Mouse (Mus musculus) forebrain, embryonic 16.5 days (tissue): ENCODE results near the gene Gm960. TPM values are rescaled to one million over a fixed set of nuclear protein-coding genes. Genes with fewer than 3 reads are reported as not detected.

Experiments used
- ATAC-seq: fragments of 200-750 bp; cut with Nextera tagmentation; 2 replicates; pipeline ENCODE4 v1.8.0; 2017; ENCODE audit warnings: mild to moderate bottlenecking, moderate library complexity
- H3K27ac ChIP-seq: fragments of 300-500 bp; sonication (generic); 2 replicates; pipeline ENCODE4 v1.5.1; 2014; ENCODE audit warnings: low read length, control low read depth
- H3K27me3 ChIP-seq: fragments of 300-500 bp; sonication (generic); replicated peaks from 2 replicates; pipeline ENCODE4 v1.6.1; 2014; ENCODE audit warnings: low read length; ENCODE audit not compliant: control insufficient read depth, insufficient read depth
- H3K36me3 ChIP-seq: fragments of 300-500 bp; sonication (generic); 2 replicates; pipeline ENCODE4 v1.6.1; 2014; ENCODE audit not compliant: control insufficient read depth, insufficient read depth
- H3K4me1 ChIP-seq: fragments of 300-500 bp; sonication (generic); replicated peaks from 2 replicates; pipeline ENCODE4 v1.6.1; 2014; ENCODE audit warnings: low read length; ENCODE audit not compliant: control insufficient read depth, insufficient read depth
- H3K4me2 ChIP-seq: fragments of 300-500 bp; sonication (generic); 2 replicates; pipeline ENCODE4 v1.6.1; 2014; ENCODE audit warnings: mild to moderate bottlenecking, low read length, control low read depth
- H3K4me3 ChIP-seq: fragments of 300-500 bp; sonication (generic); replicated peaks from 2 replicates; pipeline ENCODE4 v1.5.1; 2014; ENCODE audit warnings: mild to moderate bottlenecking, low read length, control low read depth
- H3K9ac ChIP-seq: fragments of 300-500 bp; sonication (generic); replicated peaks from 2 replicates; pipeline ENCODE4 v1.6.1; 2014; ENCODE audit warnings: low read depth, low read length, control low read depth
- H3K9me3 ChIP-seq: fragments of 300-500 bp; sonication (generic); 2 replicates; pipeline ENCODE4 v1.6.1; 2016; ENCODE audit warnings: low read length; ENCODE audit not compliant: control insufficient read depth
- WGBS: fragments of 180-500 bp; shearing (Covaris S2); extraction: QIAGEN DNeasy Blood & Tissue Kit; methylation state at CpG from one replicate; pipeline ENCODE4 v1.1.7; 2014; 5-methylcytosine and 5-hydroxymethylcytosine counted together
- polyA plus RNA-seq: library from polyadenylated mRNA; unstranded; fragments of >200 nt; fragmentation: Nextera tagmentation; extraction: Ambion mirVana; gene quantifications from 2 replicates; pipeline ENCODE4 v1.2.1, GENCODE M21; 2015

Gene Gm960
- polyA plus RNA-seq: 6.4 and 8.9 TPM in 2 replicates

DNA sequence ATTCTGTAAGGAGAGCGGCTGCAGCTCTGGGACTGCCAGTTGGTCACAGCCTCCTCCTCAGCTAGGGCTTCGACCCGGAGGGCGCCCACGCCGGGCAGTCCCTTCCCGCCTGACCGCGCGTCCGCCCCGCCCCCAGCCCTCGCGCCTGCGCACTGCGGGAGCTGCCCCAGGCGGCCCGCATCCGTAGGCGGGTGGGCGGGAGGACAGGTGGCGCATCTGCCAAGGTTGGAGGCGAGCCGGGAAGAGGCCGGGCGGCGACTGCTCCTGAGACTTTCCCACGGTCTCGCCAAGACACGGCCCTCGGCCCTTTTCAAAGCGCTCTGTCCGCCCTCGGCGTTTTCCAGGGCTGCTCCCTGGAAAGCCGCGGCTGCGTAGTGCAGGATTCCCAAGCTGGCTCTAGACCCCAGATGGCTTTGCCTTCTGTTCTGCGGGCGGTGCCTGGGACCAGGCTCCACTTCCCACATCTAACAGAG is at the start of gene Gm960:
Gm960 (minus strand) TSS at position 464 of the 473 bp plus-strand sequence.
- no peaks in the 10 kb centered on the region for H3K36me3 ChIP-seq
- peak within 1 kb of the TSS; percentile 89 for H3K9ac ChIP-seq
- H3K4me2 ChIP-seq: peak within 1 kb of the TSS; percentile 58
- H3K27ac ChIP-seq: peak within 1 kb of the TSS; percentile 96
- under 1% methylated on average over 40 of the region's 40 CpGs for WGBS
- peak within 1 kb of the TSS; percentile 76 for H3K4me3 ChIP-seq
- H3K9me3 ChIP-seq: no peaks in the 10 kb centered on the region
- ATAC-seq: peak; percentile 95
- peaks cover 9% of the 10 kb centered on the region for H3K4me1 ChIP-seq
- no peaks in the 10 kb centered on the region for H3K27me3 ChIP-seq

GRCm38 (mm10) chr19:4747631-4748312 is 49.3 kb upstream of the Gm960 start:
- Histone ChIP-seq H3K9me3 (no peaks in the 10 kb centered on the region), H3K4me2 (no peak overlapping the region), H3K27ac (no peak overlapping the region), H3K9ac (no peak overlapping the region), H3K36me3 (peaks cover 57% of the 10 kb centered on the region), H3K27me3 (no peaks in the 10 kb centered on the region), H3K4me1 (no peaks in the 10 kb centered on the region), H3K4me3 (no peak overlapping the region)
- 95% methylated on average over 9 of the region's 9 CpGs for WGBS
- ATAC-seq: no peak

- peaks cover 60% of the 10 kb centered on the region for H3K36me3 ChIP-seq
- H3K27ac ChIP-seq: no peak overlapping the region
- H3K9ac ChIP-seq: no peak overlapping the region
- no peak overlapping the region for H3K4me3 ChIP-seq
- H3K9me3 ChIP-seq: no peaks in the 10 kb centered on the region
- H3K27me3 ChIP-seq: no peaks in the 10 kb centered on the region
- 86% methylated on average over 14 of the region's 14 CpGs for WGBS
- H3K4me2 ChIP-seq: no peak overlapping the region
- H3K4me1 ChIP-seq: no peaks in the 10 kb centered on the region
- ATAC-seq: no peak
These were observed 48.1 kb upstream of the Gm960 start for GRCm38 (mm10) chr19:4746611-4747010.

DNA sequence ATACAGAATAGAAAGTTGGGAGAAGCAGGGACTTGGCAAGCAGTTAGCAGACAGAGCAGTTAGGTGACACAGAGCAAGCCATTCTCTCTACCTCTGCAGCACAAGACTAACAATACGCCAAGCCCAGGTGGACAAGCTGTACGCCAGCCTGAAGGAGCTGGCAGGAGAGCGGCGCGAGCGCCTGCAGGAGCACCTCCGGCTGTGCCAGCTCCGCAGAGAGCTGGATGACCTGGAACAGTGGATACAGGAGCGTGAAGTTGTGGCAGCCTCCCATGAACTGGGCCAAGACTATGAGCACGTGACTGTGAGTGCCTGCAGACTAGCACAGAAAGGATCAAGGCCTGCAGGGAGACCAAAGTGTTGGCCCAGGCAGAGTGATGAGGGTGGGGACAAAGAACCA is 47.2 kb upstream of the Gm960 start:
- 90% methylated on average over 10 of the region's 10 CpGs for WGBS
- H3K9me3 ChIP-seq: no peaks in the 10 kb centered on the region
- H3K4me1 ChIP-seq: no peaks in the 10 kb centered on the region
- no peaks in the 10 kb centered on the region for H3K27me3 ChIP-seq
- no peak for ATAC-seq
- H3K9ac ChIP-seq: no peak overlapping the region
- H3K4me3 ChIP-seq: no peak overlapping the region
- H3K36me3 ChIP-seq: peaks cover 60% of the 10 kb centered on the region
- H3K4me2 ChIP-seq: no peak overlapping the region
- H3K27ac ChIP-seq: no peak overlapping the region

GRCm38 (mm10) chr19:4745057-4745456 is 46.6 kb upstream of the Gm960 start:
- H3K27me3 ChIP-seq: no peaks in the 10 kb centered on the region
- H3K4me2 ChIP-seq: no peak overlapping the region
- no peaks in the 10 kb centered on the region for H3K9me3 ChIP-seq
- 57% methylated on average over 9 of the region's 9 CpGs for WGBS
- no peak overlapping the region for H3K27ac ChIP-seq
- H3K4me1 ChIP-seq: no peaks in the 10 kb centered on the region
- no peak overlapping the region for H3K9ac ChIP-seq
- H3K4me3 ChIP-seq: no peak overlapping the region
- H3K36me3 ChIP-seq: peaks cover 62% of the 10 kb centered on the region
- ATAC-seq: no peak

DNA sequence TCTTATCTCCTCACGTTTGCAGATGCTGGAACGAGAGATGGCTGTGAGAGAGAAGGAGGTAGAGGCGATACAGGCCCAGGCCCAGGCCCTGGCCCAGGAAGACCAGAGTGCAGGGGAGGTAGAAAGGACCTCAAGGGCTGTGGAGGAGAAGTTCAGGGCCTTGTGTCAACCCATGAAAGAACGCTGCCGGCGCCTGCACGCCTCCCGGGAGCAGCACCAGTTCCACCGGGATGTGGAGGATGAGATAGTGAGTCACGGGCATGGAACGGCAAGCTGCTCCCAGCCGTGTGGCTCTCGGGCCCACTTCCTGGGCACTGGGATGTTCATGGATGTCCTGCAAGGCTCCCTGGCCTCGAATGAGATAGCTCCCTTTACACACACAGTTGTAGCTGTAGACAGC is 45.6 kb upstream of the Gm960 start:
- ATAC-seq: no peak
- H3K4me3 ChIP-seq: no peak overlapping the region
- H3K4me2 ChIP-seq: no peak overlapping the region
- peaks cover 63% of the 10 kb centered on the region for H3K36me3 ChIP-seq
- H3K27me3 ChIP-seq: no peaks in the 10 kb centered on the region
- no peaks in the 10 kb centered on the region for H3K4me1 ChIP-seq
- no peaks in the 10 kb centered on the region for H3K9me3 ChIP-seq
- WGBS: 88% methylated on average over 14 of the region's 14 CpGs
- H3K9ac ChIP-seq: no peak overlapping the region
- H3K27ac ChIP-seq: no peak overlapping the region

GRCm38 (mm10) chr19:4743524-4743923 is 45.1 kb upstream of the Gm960 start:
- no peak overlapping the region for H3K4me3 ChIP-seq
- H3K36me3 ChIP-seq: peaks cover 62% of the 10 kb centered on the region
- no peaks in the 10 kb centered on the region for H3K9me3 ChIP-seq
- H3K4me1 ChIP-seq: no peaks in the 10 kb centered on the region
- 38% methylated on average over 5 of the region's 5 CpGs for WGBS
- no peaks in the 10 kb centered on the region for H3K27me3 ChIP-seq
- no peak overlapping the region for H3K4me2 ChIP-seq
- ATAC-seq: no peak
- H3K9ac ChIP-seq: no peak overlapping the region
- no peak overlapping the region for H3K27ac ChIP-seq

DNA sequence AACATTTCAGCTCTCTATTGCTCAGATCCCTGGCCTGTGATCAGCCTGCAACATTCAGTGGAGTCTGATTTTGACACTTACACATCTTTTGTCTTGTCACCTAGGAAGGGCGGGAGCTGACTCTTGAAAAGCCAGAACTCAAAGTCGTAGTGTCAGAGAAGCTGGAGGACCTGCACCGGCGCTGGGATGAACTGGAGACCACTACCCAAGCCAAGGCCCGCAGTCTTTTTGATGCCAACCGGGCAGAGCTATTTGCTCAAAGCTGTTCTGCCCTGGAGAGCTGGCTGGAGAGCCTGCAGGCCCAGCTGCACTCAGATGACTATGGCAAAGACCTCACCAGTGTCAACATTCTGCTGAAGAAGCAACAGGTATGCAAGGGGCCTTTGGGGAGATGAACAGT is 43.8 kb upstream of the Gm960 start:
- Histone ChIP-seq H3K9ac (no peak overlapping the region), H3K36me3 (peaks cover 60% of the 10 kb centered on the region), H3K27me3 (no peaks in the 10 kb centered on the region), H3K9me3 (no peaks in the 10 kb centered on the region), H3K4me1 (no peaks in the 10 kb centered on the region), H3K4me2 (no peak overlapping the region), H3K27ac (no peak overlapping the region), H3K4me3 (no peak overlapping the region)
- no peak for ATAC-seq
- 92% methylated on average over 6 of the region's 6 CpGs for WGBS

- Histone ChIP-seq H3K4me3 (no peak overlapping the region), H3K27me3 (no peaks in the 10 kb centered on the region), H3K4me1 (no peaks in the 10 kb centered on the region), H3K9ac (no peak overlapping the region), H3K27ac (no peak overlapping the region), H3K9me3 (no peaks in the 10 kb centered on the region), H3K36me3 (peaks cover 54% of the 10 kb centered on the region), H3K4me2 (no peak overlapping the region)
- WGBS: 84% methylated on average over 10 of the region's 10 CpGs
- ATAC-seq: no peak
These were observed 43.0 kb upstream of the Gm960 start for GRCm38 (mm10) chr19:4741482-4741881.
